Mouse (Mus musculus) cerebellum, adult 9-10 months (tissue): ENCODE results near the gene Dolpp1.

Source experiments
- DNase-seq: peaks from one replicate; pipeline ENCODE4 v3.0.0; 2022

Dolpp1 gene

GRCm38 (mm10) chr2:30379307-30379706 is 12.7 kb upstream of the Dolpp1 start:
- no peak for DNase-seq

- no peak for DNase-seq
Measured at GRCm38 (mm10) chr2:30380564-30381376, 11.3 kb upstream of the Dolpp1 start.

- DNase-seq, result no peak
Measured at GRCm38 (mm10) chr2:30381377-30381725, 10.7 kb upstream of the Dolpp1 start.

GRCm38 (mm10) chr2:30384814-30385213 is 7.2 kb upstream of the Dolpp1 start:
- no peak for DNase-seq

- DNase-seq, result no peak
Measured at GRCm38 (mm10) chr2:30385591-30385990, 6.5 kb upstream of the Dolpp1 start.

GRCm38 (mm10) chr2:30386913-30387312 is 5.1 kb upstream of the Dolpp1 start:
- no peak for DNase-seq

GRCm38 (mm10) chr2:30389000-30389399 is 3.1 kb upstream of the Dolpp1 start:
- DNase-seq, result peak; percentile 36

- DNase-seq, result peak; percentile 65
Measured at GRCm38 (mm10) chr2:30392577-30393369, 719 bp downstream of the Dolpp1 start.

- peak; percentile 61 for DNase-seq
Measured at GRCm38 (mm10) chr2:30393370-30393656, 1.3 kb downstream of the Dolpp1 start.

- DNase-seq, result peak; percentile 48
Measured at GRCm38 (mm10) chr2:30395757-30396156, 3.7 kb downstream of the Dolpp1 start.

- DNase-seq, result peak; percentile 32
Measured at GRCm38 (mm10) chr2:30396246-30396645, 4.2 kb downstream of the Dolpp1 start.

- peak; percentile 35 for DNase-seq
Measured at GRCm38 (mm10) chr2:30397986-30398512, 6.0 kb downstream of the Dolpp1 start.

GRCm38 (mm10) chr2:30399191-30400171 is 7.4 kb downstream of the Dolpp1 start:
- DNase-seq, result peak; percentile 88

GRCm38 (mm10) chr2:30401581-30401980 is 9.5 kb downstream of the Dolpp1 start:
- DNase-seq, result no peak

GRCm38 (mm10) chr2:30402351-30402826 is 10.3 kb downstream of the Dolpp1 start:
- peak; percentile 76 for DNase-seq

- DNase-seq, result no peak
Measured at GRCm38 (mm10) chr2:30402843-30403242, 10.8 kb downstream of the Dolpp1 start.

- no peak for DNase-seq
Measured at GRCm38 (mm10) chr2:30403870-30404269, 11.8 kb downstream of the Dolpp1 start.

- DNase-seq, result no peak
Measured at GRCm38 (mm10) chr2:30407221-30407620, 15.2 kb downstream of the Dolpp1 start.

GRCm38 (mm10) chr2:30407778-30408177 is 15.7 kb downstream of the Dolpp1 start:
- no peak for DNase-seq

GRCm38 (mm10) chr2:30408452-30409100 is 16.5 kb downstream of the Dolpp1 start:
- peak; percentile 40 for DNase-seq

GRCm38 (mm10) chr2:30409454-30410176 is 17.6 kb downstream of the Dolpp1 start:
- DNase-seq, result no peak
